Mouse (Mus musculus) forelimb bud, embryonic 11.5 days (tissue): ENCODE measurements around the gene Nkx2-3.

Experiments used
- DNase-seq: peaks from one replicate; pipeline ENCODE4 v3.0.0-alpha.2; 2012; ENCODE audit warnings: low read depth, low spot score

Nkx2-3 gene

GRCm38 (mm10) chr19:43618505-43619030 is 6.4 kb downstream of the Nkx2-3 start:
- no peak for DNase-seq

- DNase-seq = no peak
These were observed 7.9 kb downstream of the Nkx2-3 start for GRCm38 (mm10) chr19:43619916-43620479.

- DNase-seq = no peak
These were observed 11.8 kb downstream of the Nkx2-3 start for GRCm38 (mm10) chr19:43623913-43624312.

- DNase-seq = no peak
These were observed 14.0 kb downstream of the Nkx2-3 start for GRCm38 (mm10) chr19:43626160-43626559.

GRCm38 (mm10) chr19:43627345-43627744 is 15.2 kb downstream of the Nkx2-3 start:
- DNase-seq = no peak

GRCm38 (mm10) chr19:43629088-43629487 is 17.0 kb downstream of the Nkx2-3 start:
- no peak for DNase-seq

- peak; percentile 87 for DNase-seq
These were observed 18.5 kb downstream of the Nkx2-3 start for GRCm38 (mm10) chr19:43630466-43631251.

- no peak for DNase-seq
These were observed 29.7 kb downstream of the Nkx2-3 start for GRCm38 (mm10) chr19:43641833-43642232.

- DNase-seq = no peak
These were observed 30.7 kb downstream of the Nkx2-3 start for GRCm38 (mm10) chr19:43642843-43643242.

GRCm38 (mm10) chr19:43645508-43645907 is 33.4 kb downstream of the Nkx2-3 start:
- DNase-seq = no peak

GRCm38 (mm10) chr19:43646852-43647251 is 34.7 kb downstream of the Nkx2-3 start:
- DNase-seq = no peak

GRCm38 (mm10) chr19:43647261-43647660 is 35.1 kb downstream of the Nkx2-3 start:
- DNase-seq = no peak

GRCm38 (mm10) chr19:43648343-43648742 is 36.2 kb downstream of the Nkx2-3 start:
- no peak for DNase-seq

GRCm38 (mm10) chr19:43651241-43651785 is 39.2 kb downstream of the Nkx2-3 start:
- DNase-seq = no peak

GRCm38 (mm10) chr19:43655735-43656492 is 43.8 kb downstream of the Nkx2-3 start:
- DNase-seq = peak; percentile 62

- no peak for DNase-seq
These were observed 47.5 kb downstream of the Nkx2-3 start for GRCm38 (mm10) chr19:43659632-43660031.

GRCm38 (mm10) chr19:43660774-43661173 is 48.6 kb downstream of the Nkx2-3 start:
- no peak for DNase-seq

- no peak for DNase-seq
These were observed 50.2 kb downstream of the Nkx2-3 start for GRCm38 (mm10) chr19:43662176-43662967.

GRCm38 (mm10) chr19:43663471-43663870 is 51.3 kb downstream of the Nkx2-3 start:
- DNase-seq = no peak
